Mouse (Mus musculus) kidney, embryonic 14.5 days (tissue): ENCODE data around the gene Dbndd1. TPM values are rescaled to one million over a fixed set of nuclear protein-coding genes. Genes with fewer than 3 reads are reported as not detected.

Experiments used
- polyA plus RNA-seq: library from polyadenylated mRNA; unstranded; fragments of >200 nt; fragmentation: Nextera tagmentation; extraction: Ambion mirVana; gene quantifications from 2 replicates; pipeline ENCODE4 v1.2.1, GENCODE M21; 2014

The Dbndd1 gene
- polyA plus RNA-seq, 1 experiment from 2014 or later, result 4.8 TPM

Other genes starting within 250 kb of the Dbndd1 start
- 48.7 and 49.9 TPM in 2 replicates for gene Fanca, start 196.9 kb downstream of the Dbndd1 start, polyA plus RNA-seq
- 2.2 and 3.9 TPM in 2 replicates for gene Spire2, start 182.8 kb downstream of the Dbndd1 start, polyA plus RNA-seq
- 115 and 157 TPM in 2 replicates for gene Tcf25, start 141.7 kb downstream of the Dbndd1 start, polyA plus RNA-seq
- not detected in 2 replicates for gene Mc1r, start 108.4 kb downstream of the Dbndd1 start, polyA plus RNA-seq
- 1.2 and 1.9 TPM in 2 replicates for gene Tubb3, start 104.0 kb downstream of the Dbndd1 start, polyA plus RNA-seq
- 24.2 and 35.7 TPM in 2 replicates for gene Def8, start 91.9 kb downstream of the Dbndd1 start, polyA plus RNA-seq
- 36.2 and 43.2 TPM in 2 replicates for gene Afg3l1, start 37.6 kb downstream of the Dbndd1 start, polyA plus RNA-seq
- 32.9 and 36.2 TPM in 2 replicates for gene Gas8, start 3.4 kb upstream of the Dbndd1 start, polyA plus RNA-seq
- gene Rhou, start 138.5 kb upstream of the Dbndd1 start, polyA plus RNA-seq, result 9.8 and 11.2 TPM in 2 replicates